Mouse (Mus musculus) midbrain, embryonic 11.5 days (tissue): ENCODE measurements around the gene Catsperz. TPM values are rescaled to one million over a fixed set of nuclear protein-coding genes. Genes with fewer than 3 reads are reported as not detected.
"Not testable (repeated sequence)": the region's sequence is repeated elsewhere in the genome, so short reads cannot be mapped to it uniquely, and the experiment has no call there.

Experiments
- ATAC-seq: fragments of 200-750 bp; cut with Nextera tagmentation; 2 replicates; pipeline ENCODE4 v1.8.0; 2017; ENCODE audit warnings: moderate TSS enrichment, moderate library complexity; ENCODE audit not compliant: low FRiP score
- DNase-seq: peaks from one replicate; pipeline ENCODE4 v3.0.0; 2015; ENCODE audit warnings: low spot score; ENCODE audit errors: missing footprints
- H3K27ac ChIP-seq: fragments of 300-500 bp; sonication (generic); 2 replicates; pipeline ENCODE4 v1.5.1; 2014; ENCODE audit warnings: low read depth, low read length
- H3K27me3 ChIP-seq: fragments of 300-500 bp; sonication (generic); 2 replicates; pipeline ENCODE4 v1.6.1; 2014; ENCODE audit warnings: mild to moderate bottlenecking, low read length, moderate library complexity, mixed read lengths; ENCODE audit not compliant: control insufficient read depth, insufficient read depth
- H3K36me3 ChIP-seq: fragments of 300-500 bp; sonication (generic); 2 replicates; pipeline ENCODE4 v1.6.1; 2014; ENCODE audit warnings: mild to moderate bottlenecking, low read length, moderate library complexity, mixed read lengths; ENCODE audit not compliant: control insufficient read depth, insufficient read depth
- H3K4me1 ChIP-seq: fragments of 300-500 bp; sonication (generic); 2 replicates; pipeline ENCODE4 v1.6.1; 2014; ENCODE audit warnings: low read length; ENCODE audit not compliant: control insufficient read depth, insufficient read depth
- H3K4me2 ChIP-seq: fragments of 300-500 bp; sonication (generic); 2 replicates; pipeline ENCODE4 v1.6.1; 2014; ENCODE audit warnings: mild to moderate bottlenecking, moderate library complexity
- H3K4me3 ChIP-seq: fragments of 300-500 bp; sonication (generic); 2 replicates; pipeline ENCODE4 v1.5.1; 2014; ENCODE audit warnings: low read depth, low read length
- H3K9ac ChIP-seq: fragments of 300-500 bp; sonication (generic); 2 replicates; pipeline ENCODE4 v1.6.1; 2014; ENCODE audit warnings: low read length
- H3K9me3 ChIP-seq: fragments of 300-500 bp; sonication (generic); 2 replicates; pipeline ENCODE4 v1.6.1; 2016; ENCODE audit warnings: low read length; ENCODE audit not compliant: control insufficient read depth
- WGBS: fragments of 180-500 bp; shearing (Covaris S2); extraction: QIAGEN DNeasy Blood & Tissue Kit; methylation state at CpG from one replicate; pipeline ENCODE4 v1.1.7; 2014; 5-methylcytosine and 5-hydroxymethylcytosine counted together
- polyA plus RNA-seq: library from polyadenylated mRNA; unstranded; fragments of >200 nt; fragmentation: Nextera tagmentation; extraction: Ambion mirVana; gene quantifications from 2 replicates; pipeline ENCODE4 v1.2.1, GENCODE M21; 2014

The Catsperz gene
- polyA plus RNA-seq, 1 experiment from 2014 or later = not detected

- no peak for ATAC-seq
- peaks cover 16% of the 10 kb centered on the region for H3K36me3 ChIP-seq
- no peak overlapping the region for H3K27ac ChIP-seq
- DNase-seq = no peak
- WGBS = 87% methylated on average over 19 of the region's 19 CpGs
- no peak overlapping the region for H3K9ac ChIP-seq
- H3K27me3 ChIP-seq = no peaks in the 10 kb centered on the region
- no peaks in the 10 kb centered on the region for H3K9me3 ChIP-seq
- H3K4me2 ChIP-seq = peak overlapping the region; percentile 67
- H3K4me3 ChIP-seq = no peak overlapping the region; the same call in 1 of the 2 replicates
- H3K4me1 ChIP-seq = peaks cover 18% of the 10 kb centered on the region
These were observed 13.8 kb downstream of the Catsperz start for GRCm38 (mm10) chr19:6911101-6912074.

- Histone ChIP-seq H3K36me3 (peaks cover 18% of the 10 kb centered on the region), H3K4me1 (peaks cover 18% of the 10 kb centered on the region), H3K27ac (peak overlapping the region; percentile 92), H3K4me3 (peak overlapping the region; percentile 69), H3K9ac (peak overlapping the region; percentile 76), H3K4me2 (peak overlapping the region; percentile 67)
- H3K9me3 ChIP-seq, H3K27me3 ChIP-seq: not testable (repeated sequence)
- peak; percentile 56; the same call in 1 of the 2 replicates for ATAC-seq
- peak; percentile 88 for DNase-seq
- 0% methylated on average over 30 of the region's 30 CpGs for WGBS
These were observed 14.9 kb downstream of the Catsperz start for GRCm38 (mm10) chr19:6910306-6910705.

GRCm38 (mm10) chr19:6909507-6910289 is 15.5 kb downstream of the Catsperz start, which contains the start of the genes Trmt112 and Prdx5:
Gene Trmt112, plus strand, starts transcription at chr19:6909698.
Gene Prdx5, minus strand, starts transcription at chr19:6910106.
- peak within 1 kb of the TSS; percentile 92 for H3K27ac ChIP-seq
- DNase-seq (peak; percentile 98), ATAC-seq (peak; percentile 91)
- peak within 1 kb of the TSS; percentile 67 for H3K4me2 ChIP-seq
- H3K4me3 ChIP-seq = peak within 1 kb of the TSS; percentile 69
- H3K27me3 ChIP-seq = no peaks in the 10 kb centered on the region
- no peaks in the 10 kb centered on the region for H3K9me3 ChIP-seq
- H3K4me1 ChIP-seq = peaks cover 18% of the 10 kb centered on the region
- 0% methylated on average over 65 of the region's 65 CpGs for WGBS
- peak within 1 kb of the TSS; percentile 76 for H3K9ac ChIP-seq
- peaks cover 20% of the 10 kb centered on the region for H3K36me3 ChIP-seq

- H3K4me2 ChIP-seq = peak overlapping the region; percentile 67
- H3K27ac ChIP-seq = peak overlapping the region; percentile 92
- H3K27me3 ChIP-seq = no peaks in the 10 kb centered on the region
- H3K36me3 ChIP-seq = peaks cover 20% of the 10 kb centered on the region
- 13% methylated on average over 11 of the region's 11 CpGs for WGBS
- ATAC-seq = no peak
- DNase-seq = no peak
- no peaks in the 10 kb centered on the region for H3K9me3 ChIP-seq
- H3K4me1 ChIP-seq = peaks cover 18% of the 10 kb centered on the region
- peak overlapping the region; percentile 76 for H3K9ac ChIP-seq
- H3K4me3 ChIP-seq = peak overlapping the region; percentile 69
These were observed 16.2 kb downstream of the Catsperz start for GRCm38 (mm10) chr19:6909021-6909420.

- H3K4me3 ChIP-seq = no peak overlapping the region
- H3K9me3 ChIP-seq = no peaks in the 10 kb centered on the region
- 92% methylated on average over 7 of the region's 7 CpGs for WGBS
- no peaks in the 10 kb centered on the region for H3K27me3 ChIP-seq
- ATAC-seq (no peak), DNase-seq (no peak)
- H3K4me2 ChIP-seq = peak overlapping the region; percentile 67; the same call in 1 of the 2 replicates
- H3K36me3 ChIP-seq = peaks cover 18% of the 10 kb centered on the region
- H3K4me1 ChIP-seq = peaks cover 18% of the 10 kb centered on the region
- peak overlapping the region; percentile 28; the same call in 1 of the 2 replicates for H3K9ac ChIP-seq
- no peak overlapping the region for H3K27ac ChIP-seq
These were observed 17.2 kb downstream of the Catsperz start for GRCm38 (mm10) chr19:6907811-6908540.

GRCm38 (mm10) chr19:6907094-6907493 is 18.1 kb downstream of the Catsperz start:
- Histone ChIP-seq H3K4me1 (peaks cover 18% of the 10 kb centered on the region), H3K9me3 (no peaks in the 10 kb centered on the region), H3K36me3 (peaks cover 16% of the 10 kb centered on the region), H3K4me2 (no peak overlapping the region), H3K27ac (no peak overlapping the region), H3K4me3 (no peak overlapping the region), H3K9ac (no peak overlapping the region), H3K27me3 (no peaks in the 10 kb centered on the region)
- WGBS = 90% methylated on average over 8 of the region's 8 CpGs
- DNase-seq (no peak), ATAC-seq (no peak)

GRCm38 (mm10) chr19:6906199-6906598 is 19.0 kb downstream of the Catsperz start:
- DNase-seq = no peak

GRCm38 (mm10) chr19:6905498-6906159 is 19.6 kb downstream of the Catsperz start:
- no peaks in the 10 kb centered on the region for H3K9me3 ChIP-seq
- WGBS = 95% methylated on average over 11 of the region's 11 CpGs
- H3K9ac ChIP-seq = no peak overlapping the region
- no peak overlapping the region for H3K27ac ChIP-seq
- H3K4me2 ChIP-seq = no peak overlapping the region
- H3K4me1 ChIP-seq = peaks cover 13% of the 10 kb centered on the region
- no peak overlapping the region for H3K4me3 ChIP-seq
- ATAC-seq (no peak), DNase-seq (no peak)
- H3K36me3 ChIP-seq = peaks cover 10% of the 10 kb centered on the region
- H3K27me3 ChIP-seq = no peaks in the 10 kb centered on the region

More at GRCm38 (mm10) chr19:6906199-6906598, 19.0 kb downstream of the Catsperz start:
- peaks cover 16% of the 10 kb centered on the region for H3K4me1 ChIP-seq
- no peak overlapping the region for H3K27ac ChIP-seq
- H3K4me3 ChIP-seq = no peak overlapping the region
- peaks cover 10% of the 10 kb centered on the region for H3K36me3 ChIP-seq
- no peak for ATAC-seq
- no peak overlapping the region for H3K9ac ChIP-seq
- WGBS = 95% methylated on average over 3 of the region's 3 CpGs
- H3K27me3 ChIP-seq = no peaks in the 10 kb centered on the region
- no peaks in the 10 kb centered on the region for H3K9me3 ChIP-seq
- no peak overlapping the region for H3K4me2 ChIP-seq
